28 mouse cellular contexts compared by ENCODE assay signal in genomic region chr19:24977991-24978390, GRCm38 (mm10). TPM values are rescaled to one million over a fixed set of nuclear protein-coding genes. Genes with fewer than 3 reads are reported as not detected.
DNase-seq lines count a peak whose midpoint lies in the region; ATAC-seq and TF ChIP-seq lines count a peak whose summit lies in the region.
"Had no signal": no experiment of that assay in that cellular context is flagged by ENCODE, and none has a peak within 500 bp of the region (broad histone marks: within the 10 kb centered on the region; RNA-seq: fewer than 3 reads in every experiment).

No protein-coding gene starts in this region.

- H3K4me2 ChIP-seq in forebrain, embryonic 12.5 days = no peak overlapping the region
- H3K4me2 ChIP-seq in hindbrain, embryonic 12.5 days (replicated peaks) = no peak overlapping the region
- H3K4me2 ChIP-seq: embryonic facial prominence, embryonic 13.5 days; liver, embryonic 12.5 days; midbrain, embryonic 15.5 days; neural tube, embryonic 15.5 days had no signal

- TF ChIP-seq POLR2A in testis, adult 2 months (IDR thresholded peaks at IDR 0.05; ENCODE audit: control insufficient read depth, low read depth, low read length) = no peak

- H3K9me3 ChIP-seq in forebrain, embryonic 12.5 days = no peaks in the 10 kb centered on the region
- no peaks in the 10 kb centered on the region for H3K9me3 ChIP-seq in hindbrain, embryonic 12.5 days (replicated peaks)
- H3K9me3 ChIP-seq: embryonic facial prominence, embryonic 13.5 days; hindbrain, embryonic 10.5 days; liver, embryonic 12.5 days; midbrain, embryonic 10.5 days; midbrain, embryonic 15.5 days; neural tube, embryonic 15.5 days had no signal

- 0 out of 2 replicates have a peak overlapping the region, but pooled peaks have one; percentile 36 for H3K27ac ChIP-seq in testis, adult 2 months (ENCODE audit: control insufficient read depth, insufficient read depth, low read depth, low read length)
- H3K27ac ChIP-seq in forebrain, embryonic 12.5 days = no peak overlapping the region
- no peak overlapping the region for H3K27ac ChIP-seq in hindbrain, embryonic 12.5 days
- H3K27ac ChIP-seq: embryonic facial prominence, embryonic 13.5 days; heart, adult 2 months; hindbrain, embryonic 10.5 days; layer of hippocampus, adult 2 months; liver, embryonic 12.5 days; midbrain, embryonic 10.5 days; midbrain, embryonic 15.5 days; neural tube, embryonic 15.5 days had no signal

- no peak for ATAC-seq in erythroid progenitor cell, adult 5-6 weeks (replicated peaks; ENCODE audit: low FRiP score, poor library complexity, severe bottlenecking)
- ATAC-seq in forebrain, embryonic 12.5 days (ENCODE audit: low FRiP score) = no peak
- ATAC-seq in hindbrain, embryonic 12.5 days (ENCODE audit: low FRiP score) = no peak
- ATAC-seq: forebrain, postnatal 0 days; hindbrain, embryonic 16.5 days; liver, embryonic 12.5 days; liver, postnatal 0 days; midbrain, embryonic 15.5 days; Patski had no signal

- DNase-seq in testis, postnatal 14 days (ENCODE audit: low spot score) = no peak
- DNase-seq in kidney, adult 9 months = peak; percentile 93
- DNase-seq in kidney, postnatal 14 days = peak; percentile 81
- no peak for DNase-seq in right cerebral cortex, postnatal 14 days
- DNase-seq: adrenal gland, postnatal 14 days; cerebellum, adult 11 months; cerebellum, adult 9-10 months; forebrain, postnatal 0 days; heart, adult 2 months; heart, postnatal 14 days; left cerebral cortex, postnatal 4 days; liver, postnatal 0 days; retina, postnatal 1 day; right cerebral cortex, postnatal 25 days; thymus, postnatal 14 days had no signal

- no peak for TF ChIP-seq CTCF in testis, adult 2 months (IDR thresholded peaks at IDR 0.05; ENCODE audit: control insufficient read depth, insufficient read depth, insufficient replicate concordance, low read depth, low read length)

- no peaks in the 10 kb centered on the region for H3K27me3 ChIP-seq in testis, adult 2 months (ENCODE audit: control insufficient read depth, insufficient read depth, low read length)
- no peaks in the 10 kb centered on the region for H3K27me3 ChIP-seq in forebrain, embryonic 12.5 days
- H3K27me3 ChIP-seq in hindbrain, embryonic 12.5 days = no peaks in the 10 kb centered on the region
- H3K27me3 ChIP-seq: embryonic facial prominence, embryonic 13.5 days; liver, embryonic 12.5 days; midbrain, embryonic 15.5 days; neural tube, embryonic 15.5 days; Patski had no signal

- no peaks in the 10 kb centered on the region for H3K36me3 ChIP-seq in testis, adult 2 months (ENCODE audit: control insufficient read depth, insufficient read depth, low read length)
- no peaks in the 10 kb centered on the region for H3K36me3 ChIP-seq in forebrain, embryonic 12.5 days (replicated peaks)
- H3K36me3 ChIP-seq in hindbrain, embryonic 12.5 days = no peaks in the 10 kb centered on the region
- H3K36me3 ChIP-seq: embryonic facial prominence, embryonic 13.5 days; hindbrain, embryonic 10.5 days; liver, embryonic 12.5 days; midbrain, embryonic 10.5 days; midbrain, embryonic 15.5 days; neural tube, embryonic 15.5 days had no signal

- H3K9ac ChIP-seq in forebrain, embryonic 12.5 days = no peak overlapping the region
- no peak overlapping the region for H3K9ac ChIP-seq in hindbrain, embryonic 12.5 days
- H3K9ac ChIP-seq: embryonic facial prominence, embryonic 13.5 days; forebrain, postnatal 0 days; liver, embryonic 12.5 days; liver, postnatal 0 days; midbrain, embryonic 15.5 days; neural tube, embryonic 15.5 days had no signal

- peaks cover 3% of the 10 kb centered on the region; the same call in 1 of the 2 replicates for H3K4me1 ChIP-seq in testis, adult 2 months (ENCODE audit: control insufficient read depth, insufficient read depth, low read length)
- no peaks in the 10 kb centered on the region for H3K4me1 ChIP-seq in forebrain, embryonic 12.5 days
- no peaks in the 10 kb centered on the region for H3K4me1 ChIP-seq in hindbrain, embryonic 12.5 days
- H3K4me1 ChIP-seq: midbrain, embryonic 15.5 days had no signal

- WGBS in forebrain, embryonic 12.5 days = 82% methylated on average over 11 of the region's 11 CpGs
- 74% methylated on average over 11 of the region's 11 CpGs for WGBS in hindbrain, embryonic 12.5 days

- no peak overlapping the region for H3K4me3 ChIP-seq in testis, adult 2 months (ENCODE audit: control insufficient read depth, low read depth, low read length)
- no peak overlapping the region for H3K4me3 ChIP-seq in forebrain, embryonic 12.5 days (replicated peaks)
- H3K4me3 ChIP-seq in hindbrain, embryonic 12.5 days = no peak overlapping the region
- H3K4me3 ChIP-seq: embryonic facial prominence, embryonic 13.5 days; heart, adult 2 months; hindbrain, embryonic 10.5 days; layer of hippocampus, adult 2 months; liver, embryonic 12.5 days; midbrain, embryonic 10.5 days; midbrain, embryonic 15.5 days; neural tube, embryonic 15.5 days had no signal

RNA-seq across cellular contexts. Expression of gene Cbwd1, which starts 16.6 kb away (rescaled TPM):
- polyA plus RNA-seq in testis, adult 2 months (2012; rRNA removed) = 9.3 and 10.8 TPM in 2 replicates
- total RNA-seq in erythroid progenitor cell, adult 5-6 weeks (2015; ENCODE audit: low replicate concordance) = 8.3 and 8.8 TPM in 2 replicates
- total RNA-seq in erythroid progenitor cell, adult 5-6 weeks (2017; ENCODE audit: low replicate concordance) = 19.4 and 21.6 TPM in 2 replicates
- polyA plus RNA-seq in forebrain, embryonic 12.5 days (2016; fragmentation: Nextera tagmentation; extraction: Ambion mirVana) = 23.5 and 24.2 TPM in 2 replicates
- 19.8 and 21.5 TPM in 2 replicates for polyA plus RNA-seq in hindbrain, embryonic 12.5 days (2016; fragmentation: Nextera tagmentation; extraction: Ambion mirVana)

RNA-seq across cellular contexts. Expression of gene Dock8, which starts 21.3 kb away (rescaled TPM):
- polyA plus RNA-seq in testis, adult 2 months (2012; rRNA removed) = 2.9 and 3.8 TPM in 2 replicates
- total RNA-seq in erythroid progenitor cell, adult 5-6 weeks (2015; ENCODE audit: low replicate concordance) = 28.1 and 33.5 TPM in 2 replicates
- total RNA-seq in erythroid progenitor cell, adult 5-6 weeks (2017; ENCODE audit: low replicate concordance) = 14.5 and 68.5 TPM in 2 replicates
- polyA plus RNA-seq in forebrain, embryonic 12.5 days (2016; fragmentation: Nextera tagmentation; extraction: Ambion mirVana) = 1.3 TPM in 2 replicates
- polyA plus RNA-seq in hindbrain, embryonic 12.5 days (2016; fragmentation: Nextera tagmentation; extraction: Ambion mirVana) = 0.80 and 1.7 TPM in 2 replicates

Comparison
In these comparisons a context has a peak if more than half of its experiments do, and no peak if none do; other contexts are left out.
1. DNase-seq: peak in kidney, adult 9 months (single experiment) and kidney, postnatal 14 days (single experiment); none in testis, postnatal 14 days (single experiment) and right cerebral cortex, postnatal 14 days (single experiment).